Mouse (Mus musculus) liver, adult 2 months (tissue): ENCODE measurements around the gene Epha3. TPM values are rescaled to one million over a fixed set of nuclear protein-coding genes. Genes with fewer than 3 reads are reported as not detected.

Experiments
- DNase-seq: peaks from one replicate; pipeline ENCODE4 v3.0.0-alpha.2; 2011; ENCODE audit warnings: low read depth, low spot score; ENCODE audit errors: extremely low read depth
- H3K27ac ChIP-seq: fragments of 200-500 bp; replicated peaks from 2 replicates; pipeline ENCODE4 v1.5.1; 2012; ENCODE audit warnings: low read depth, mild to moderate bottlenecking, control low read depth, inconsistent platforms, low read length; ENCODE audit not compliant: insufficient read depth
- H3K27me3 ChIP-seq: fragments of 200-500 bp; 2 replicates; pipeline ENCODE4 v1.6.1; 2012; ENCODE audit warnings: mild to moderate bottlenecking, moderate library complexity, low read length, inconsistent platforms; ENCODE audit not compliant: control insufficient read depth, insufficient read depth
- H3K36me3 ChIP-seq: fragments of 200-500 bp; 2 replicates; pipeline ENCODE4 v1.6.1; 2012; ENCODE audit warnings: low read length, inconsistent platforms; ENCODE audit not compliant: control insufficient read depth, insufficient read depth
- H3K4me1 ChIP-seq: fragments of 200-500 bp; 2 replicates; pipeline ENCODE4 v1.6.1; 2011; ENCODE audit warnings: low read length; ENCODE audit not compliant: control insufficient read depth, insufficient read depth
- H3K4me3 ChIP-seq: fragments of 200-500 bp; 2 replicates; pipeline ENCODE4 v1.5.1; 2011; ENCODE audit warnings: low read depth, mild to moderate bottlenecking, control low read depth, low read length, moderate library complexity; ENCODE audit not compliant: insufficient read depth
- H3K79me2 ChIP-seq: fragments of 200-500 bp; 2 replicates; pipeline ENCODE4 v1.6.1; 2012; ENCODE audit warnings: inconsistent platforms, mild to moderate bottlenecking, low read length, moderate library complexity; ENCODE audit not compliant: control insufficient read depth, insufficient read depth
- H3K9ac ChIP-seq: fragments of 200-500 bp; 2 replicates; pipeline ENCODE4 v1.6.1; 2012; ENCODE audit warnings: low read depth, mild to moderate bottlenecking, control low read depth, inconsistent platforms, low read length
- CTCF ChIP-seq: fragments of 200-500 bp; IDR thresholded peaks from 2 replicates; pipeline ENCODE4 v1.5.1; 2011; ENCODE audit warnings: low read depth, low read length, control low read depth
- POLR2A ChIP-seq: fragments of 200-500 bp; IDR thresholded peaks from 2 replicates; pipeline ENCODE4 v1.6.1; 2011; ENCODE audit warnings: low read length, control low read depth; ENCODE audit not compliant: insufficient read depth; ENCODE audit errors: extremely low read depth
- WGBS: fragments of 180-500 bp; shearing (Covaris S2); methylation state at CpG from one replicate; pipeline ENCODE4 v1.1.7; 2018; 5-methylcytosine and 5-hydroxymethylcytosine counted together
- polyA plus RNA-seq: library from polyadenylated mRNA; depleted of rRNA; stranded (reverse); fragments of >200 nt; gene quantifications from 2 replicates; pipeline ENCODE4 v1.2.3, GENCODE M21; 2012
- total RNA-seq: library from RNA; depleted of rRNA; stranded (reverse); fragments of >200 nt; gene quantifications from 2 replicates; pipeline ENCODE4 v1.2.3, GENCODE M21; 2014

The Epha3 gene
- total and polyA plus RNA-seq, 2 experiments = 0.32 to 1.4 TPM

- Histone ChIP-seq H3K79me2 (no peaks in the 10 kb centered on the region), H3K4me1 (no peaks in the 10 kb centered on the region), H3K36me3 (no peaks in the 10 kb centered on the region), H3K9ac (no peak overlapping the region), H3K27me3 (no peaks in the 10 kb centered on the region), H3K4me3 (no peak overlapping the region), H3K27ac (no peak overlapping the region)
- no peak for DNase-seq
- 70% methylated on average over 6 of the region's 6 CpGs for WGBS
- TF ChIP-seq CTCF = no peak
- no peak for TF ChIP-seq POLR2A
These were observed 46.4 kb downstream of the Epha3 start for GRCm38 (mm10) chr16:63817606-63818005.

GRCm38 (mm10) chr16:63816672-63817071 lies 47.3 kb downstream of the Epha3 start:
- no peaks in the 10 kb centered on the region for H3K27me3 ChIP-seq
- WGBS = 38% methylated on average over 1 of the region's 1 CpGs
- no peak overlapping the region for H3K9ac ChIP-seq
- no peaks in the 10 kb centered on the region for H3K79me2 ChIP-seq
- no peak overlapping the region for H3K4me3 ChIP-seq
- H3K4me1 ChIP-seq = no peaks in the 10 kb centered on the region
- no peak overlapping the region for H3K27ac ChIP-seq
- TF ChIP-seq POLR2A (no peak), CTCF (no peak)
- no peaks in the 10 kb centered on the region for H3K36me3 ChIP-seq
- no peak for DNase-seq

GRCm38 (mm10) chr16:63809871-63810270 lies 54.1 kb downstream of the Epha3 start:
- H3K27ac ChIP-seq = no peak overlapping the region
- 70% methylated on average over 5 of the region's 5 CpGs for WGBS
- H3K9ac ChIP-seq = no peak overlapping the region
- TF ChIP-seq CTCF (no peak), POLR2A (no peak)
- H3K27me3 ChIP-seq = no peaks in the 10 kb centered on the region
- H3K4me1 ChIP-seq = no peaks in the 10 kb centered on the region
- H3K4me3 ChIP-seq = no peak overlapping the region
- no peak for DNase-seq
- H3K79me2 ChIP-seq = no peaks in the 10 kb centered on the region
- no peaks in the 10 kb centered on the region for H3K36me3 ChIP-seq

DNA sequence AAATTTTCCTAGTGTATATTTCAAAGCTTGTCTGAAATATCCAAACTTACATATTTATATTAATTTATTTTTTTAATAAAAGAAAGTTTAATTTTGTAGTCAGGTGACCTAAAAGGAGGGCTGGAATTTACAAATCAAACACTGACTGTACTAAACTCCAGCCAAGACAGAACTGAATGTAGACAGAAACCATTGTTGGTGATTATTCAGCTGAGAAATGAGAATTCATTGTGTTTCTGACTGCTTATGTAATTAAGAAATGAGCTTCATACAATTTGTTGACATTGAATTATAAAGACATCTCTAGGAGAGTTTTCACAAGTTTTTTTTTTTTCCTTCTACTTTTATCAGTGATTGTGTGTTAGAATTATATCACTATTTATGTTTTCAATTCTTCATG lies 55.0 kb downstream of the Epha3 start:
- Histone ChIP-seq H3K27ac (no peak overlapping the region), H3K4me1 (no peaks in the 10 kb centered on the region), H3K4me3 (no peak overlapping the region), H3K9ac (no peak overlapping the region), H3K27me3 (no peaks in the 10 kb centered on the region), H3K79me2 (no peaks in the 10 kb centered on the region), H3K36me3 (no peaks in the 10 kb centered on the region)
- TF ChIP-seq CTCF (no peak), POLR2A (no peak)
- DNase-seq = no peak

DNA sequence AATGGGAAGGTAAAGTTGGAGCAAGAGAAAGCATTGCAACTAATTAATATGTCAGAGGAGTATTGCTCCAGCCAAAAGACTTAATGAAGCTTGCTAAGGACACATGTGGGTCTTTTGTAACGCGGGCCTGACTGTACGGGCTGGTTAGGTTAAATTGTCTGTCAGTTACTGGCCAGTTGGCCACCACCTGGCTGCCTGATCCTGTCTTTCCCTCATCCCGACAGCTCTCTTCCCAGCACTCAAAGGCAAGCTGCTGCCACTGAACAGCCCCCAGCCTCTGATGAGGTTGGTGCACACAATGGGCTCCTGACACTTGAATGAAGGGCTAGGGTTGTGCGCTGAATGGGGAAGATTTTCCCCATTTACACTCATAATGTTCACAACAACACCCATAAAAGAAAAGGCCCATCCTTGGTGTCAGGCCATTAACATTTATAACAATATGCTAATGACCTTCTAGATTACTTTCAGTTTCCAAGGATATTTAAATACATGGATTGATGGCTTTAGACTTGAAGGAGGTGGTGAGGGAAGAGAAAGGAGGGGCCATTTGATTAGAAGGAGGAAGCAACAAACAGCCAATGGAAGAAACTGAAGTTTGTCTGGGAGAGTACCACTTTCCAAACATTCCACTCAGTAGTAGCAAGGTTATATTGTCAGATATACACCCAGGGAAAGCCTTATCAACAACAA lies 57.4 kb downstream of the Epha3 start:
- Histone ChIP-seq H3K27ac (no peak overlapping the region), H3K4me1 (no peaks in the 10 kb centered on the region), H3K4me3 (no peak overlapping the region), H3K79me2 (no peaks in the 10 kb centered on the region), H3K36me3 (no peaks in the 10 kb centered on the region), H3K27me3 (no peaks in the 10 kb centered on the region), H3K9ac (no peak overlapping the region)
- no peak for DNase-seq
- 84% methylated on average over 5 of the region's 5 CpGs for WGBS
- TF ChIP-seq CTCF = no peak
- TF ChIP-seq POLR2A = no peak

DNA sequence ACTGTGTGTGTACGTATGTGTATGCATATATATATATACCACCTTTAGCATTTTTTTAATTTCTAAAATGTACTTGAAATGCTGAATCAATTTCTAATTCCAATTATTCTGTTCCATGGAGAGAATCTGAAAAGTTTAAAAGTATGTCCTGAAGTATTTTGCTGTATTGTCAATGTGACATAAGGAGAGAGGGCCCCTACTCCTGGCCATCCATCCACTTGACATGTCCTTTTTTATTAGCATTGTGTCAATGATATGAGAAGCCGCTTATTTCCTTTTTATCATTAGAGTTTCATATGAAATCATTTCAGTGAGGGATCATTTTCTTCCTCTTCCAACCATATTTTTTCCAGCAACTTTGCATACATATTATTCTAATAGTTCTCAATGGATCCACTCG lies 58.0 kb downstream of the Epha3 start:
- Histone ChIP-seq H3K27me3 (no peaks in the 10 kb centered on the region), H3K4me3 (no peak overlapping the region), H3K4me1 (no peaks in the 10 kb centered on the region), H3K27ac (no peak overlapping the region), H3K9ac (no peak overlapping the region), H3K79me2 (no peaks in the 10 kb centered on the region), H3K36me3 (no peaks in the 10 kb centered on the region)
- TF ChIP-seq POLR2A = no peak
- no peak for TF ChIP-seq CTCF
- no peak for DNase-seq
- 83% methylated on average over 3 of the region's 3 CpGs for WGBS
